Mouse (Mus musculus) adrenal gland (tissue): ENCODE measurements around the gene Zfp428.

Experiments
- intact Hi-C: fragments of 180-260 bp; cut with DNase I; formaldehyde crosslinking; loops from one replicate; pipeline ENCODE4 v1.15.1; 2025
- long read RNA-seq, 2 experiments: library from polyadenylated mRNA; unstranded; transcript quantifications; one replicate each; pipeline ENCODE4 v2.0.0; 2020; ENCODE audit warnings: borderline replicate concordance in 1 of 2; ENCODE audit not compliant: insufficient replicate concordance in 1 of 2

Gene Zfp428
- long read RNA-seq, experiment 1, partial matches to known transcripts, result 0 of 4 reads
- long read RNA-seq, experiment 1, other reads (novel, unspliced or antisense), result 2 of 4 reads
- long read RNA-seq, experiment 2, transcript Zfp428-201 (3 exons, 1,182 nt), result major isoform, 5 of 9 reads
- long read RNA-seq, experiment 2, partial matches to known transcripts, result 0 of 9 reads
- long read RNA-seq, experiment 2, other reads (novel, unspliced or antisense), result 2 of 9 reads

- intact Hi-C loops, result loop anchor here (2.0 kb wide), 1 partner anchor 22 kb away; no protein-coding TSS in a partner anchor
Measured at GRCm38 (mm10) chr7:24506838-24507725, at the start of gene Zfp428. Gene Zfp428 (plus strand): TSS chr7:24507006.

GRCm38 (mm10) chr7:24457726-24458370, 49.0 kb upstream of the Zfp428 start:
- intact Hi-C loops, result no loop called here

- intact Hi-C loops, result no loop called here
Measured at GRCm38 (mm10) chr7:24459440-24459839, 47.4 kb upstream of the Zfp428 start.

- intact Hi-C loops, result no loop called here
Measured at GRCm38 (mm10) chr7:24459843-24460242, 47.0 kb upstream of the Zfp428 start.

DNA sequence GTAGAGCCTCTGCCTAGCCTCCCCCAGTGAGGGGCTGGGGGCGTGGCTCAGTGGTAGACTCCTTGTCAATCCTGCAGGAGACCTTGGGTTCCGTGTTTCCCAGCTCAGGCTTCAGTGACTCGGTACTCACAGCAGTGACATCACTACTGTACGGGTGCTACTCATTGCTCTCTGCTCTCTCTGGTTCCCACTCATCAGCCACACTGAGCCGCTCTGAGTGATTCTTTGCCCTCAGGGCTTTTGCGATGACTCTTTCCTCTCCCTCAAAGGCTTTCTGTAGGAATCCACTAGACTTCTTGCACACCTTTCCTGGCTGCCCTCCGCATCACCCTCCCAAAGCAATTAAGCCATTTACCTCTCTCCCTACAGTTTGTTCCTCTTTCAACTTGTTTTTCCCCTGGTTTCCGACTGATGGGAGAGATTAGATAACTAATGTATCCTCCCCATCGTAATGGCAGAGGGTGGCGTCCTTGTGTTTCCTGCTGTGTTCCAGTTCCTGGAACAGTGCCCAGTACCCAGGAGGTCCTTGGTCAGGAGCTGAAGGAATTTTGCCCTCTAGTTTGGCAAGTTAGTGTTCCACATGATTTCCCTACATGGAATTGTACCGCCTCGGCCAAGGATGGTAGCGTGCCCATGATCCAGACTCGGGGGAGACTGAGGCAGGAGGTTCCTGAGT, 45.3 kb upstream of the Zfp428 start:
- intact Hi-C loops, result no loop called here

GRCm38 (mm10) chr7:24462388-24463319, 44.2 kb upstream of the Zfp428 start, which contains the start of gene Plaur:
Gene Plaur (plus strand): TSS chr7:24462484.
- intact Hi-C loops, result no loop called here

GRCm38 (mm10) chr7:24466835-24467234, 40.0 kb upstream of the Zfp428 start:
- intact Hi-C loops, result no loop called here

DNA sequence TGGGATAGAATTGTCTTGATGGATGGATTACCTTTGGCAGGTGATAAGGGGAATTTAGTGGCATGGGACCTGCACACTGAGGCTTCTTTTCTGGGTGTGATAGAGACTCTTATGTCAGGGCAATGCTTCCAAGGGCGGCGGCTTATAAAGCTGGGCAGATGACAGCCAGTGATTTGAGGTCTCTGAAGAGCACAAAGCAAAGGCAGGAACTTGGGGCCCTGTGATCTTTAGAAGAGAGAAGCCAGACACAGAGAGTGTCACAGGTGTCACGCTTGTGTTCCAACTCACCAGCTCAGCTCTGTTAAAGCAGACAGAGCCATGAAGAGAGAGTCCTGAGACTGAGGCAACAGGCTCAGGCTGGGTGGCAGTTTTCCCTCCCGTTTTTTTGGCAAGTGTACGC, 38.9 kb upstream of the Zfp428 start:
- intact Hi-C loops, result no loop called here

GRCm38 (mm10) chr7:24469126-24469525, 37.7 kb upstream of the Zfp428 start:
- intact Hi-C loops, result no loop called here

- intact Hi-C loops, result no loop called here
Measured at GRCm38 (mm10) chr7:24470356-24470755, 36.5 kb upstream of the Zfp428 start.

DNA sequence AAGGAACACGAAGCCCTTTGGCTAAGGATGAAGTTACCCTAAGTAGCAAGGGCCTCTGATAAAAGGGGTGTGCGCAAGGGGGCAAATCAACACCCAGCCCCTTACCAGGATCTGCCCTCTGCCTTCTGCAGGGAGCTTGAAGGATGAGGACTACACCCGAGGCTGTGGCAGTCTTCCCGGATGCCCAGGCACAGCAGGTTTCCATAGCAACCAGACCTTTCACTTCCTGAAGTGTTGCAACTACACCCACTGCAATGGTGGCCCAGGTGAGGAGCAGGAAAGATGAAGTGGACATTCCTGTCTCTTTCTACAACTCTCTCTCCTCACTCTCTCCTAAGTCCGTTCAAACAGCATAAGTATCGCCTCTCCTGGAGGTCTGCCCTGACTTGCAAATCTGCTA, 34.4 kb upstream of the Zfp428 start:
- intact Hi-C loops, result no loop called here

DNA sequence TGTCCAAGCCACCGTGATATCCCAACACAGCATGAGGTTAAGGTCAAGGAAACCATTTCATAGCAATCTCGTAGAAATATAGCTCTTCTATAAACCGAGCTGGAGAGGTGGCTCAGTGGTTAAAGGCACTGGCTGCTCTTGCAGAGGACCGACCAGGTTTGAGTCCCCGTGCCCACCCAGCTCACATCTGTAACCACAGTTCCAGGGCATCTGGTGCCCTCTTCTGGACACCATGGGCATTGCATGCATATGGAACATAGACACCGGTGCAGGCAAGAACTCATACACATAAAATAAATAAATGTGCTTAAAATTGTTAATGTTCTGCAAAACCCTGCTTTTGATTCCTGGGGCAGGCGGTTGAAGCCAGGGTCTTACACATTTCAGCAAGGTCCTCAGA, 33.9 kb upstream of the Zfp428 start:
- intact Hi-C loops, result no loop called here

DNA sequence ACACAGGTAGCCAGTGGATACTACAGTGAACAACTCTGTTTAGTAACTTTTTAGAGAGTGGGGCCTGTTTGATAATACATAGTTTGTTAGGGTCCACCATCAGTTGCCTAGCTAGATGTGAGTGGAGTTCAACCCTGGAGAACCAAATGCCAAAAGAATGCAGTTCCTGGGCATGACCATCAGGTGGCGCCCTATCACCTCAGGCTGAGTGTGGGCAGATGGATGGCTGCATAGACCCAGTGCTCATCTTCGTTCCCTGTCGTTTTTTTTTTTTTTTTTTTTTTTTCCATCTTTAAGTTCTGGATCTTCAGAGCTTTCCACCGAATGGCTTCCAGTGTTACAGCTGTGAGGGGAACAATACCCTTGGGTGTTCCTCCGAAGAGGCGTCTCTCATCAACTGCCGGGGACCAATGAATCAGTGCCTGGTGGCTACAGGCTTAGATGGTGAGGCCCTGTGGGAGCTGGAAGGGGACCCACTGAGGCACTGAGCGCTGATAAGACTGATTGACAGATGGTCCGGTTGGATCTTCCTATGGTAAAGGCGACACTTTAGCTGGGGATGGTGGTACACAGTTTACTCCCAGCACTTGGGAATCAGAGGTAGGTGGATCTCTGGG, 32.8 kb upstream of the Zfp428 start:
- intact Hi-C loops, result no loop called here

DNA sequence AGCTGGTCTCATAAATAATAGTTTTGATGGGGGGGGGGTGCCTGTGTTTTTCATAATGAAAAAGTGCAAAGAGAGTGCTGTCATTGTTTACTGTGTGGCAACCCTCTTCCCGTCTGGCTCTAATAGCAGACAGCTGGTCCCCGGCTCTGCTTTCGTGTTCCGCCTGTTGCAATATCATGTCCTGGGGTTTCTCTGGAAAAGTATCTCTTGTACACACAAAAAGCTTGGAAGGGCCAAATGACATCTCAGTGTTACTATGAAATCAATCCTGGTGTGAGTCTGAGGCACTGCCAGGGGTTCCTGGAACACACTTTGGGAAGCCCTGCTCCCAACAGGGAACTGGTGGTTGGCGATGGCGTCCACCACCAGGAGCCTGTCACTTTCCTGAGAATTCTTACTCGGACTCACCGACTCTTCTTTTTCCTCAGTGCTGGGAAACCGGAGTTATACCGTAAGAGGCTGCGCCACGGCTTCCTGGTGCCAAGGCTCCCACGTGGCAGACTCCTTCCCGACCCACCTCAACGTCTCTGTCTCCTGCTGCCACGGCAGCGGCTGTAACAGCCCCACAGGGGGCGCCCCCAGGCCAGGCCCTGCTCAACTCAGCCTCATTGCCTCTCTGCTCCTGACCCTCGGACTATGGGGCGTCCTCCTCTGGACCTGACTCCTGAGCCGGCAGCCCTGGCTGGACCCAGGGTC, 31.8 kb upstream of the Zfp428 start:
- intact Hi-C loops, result loop anchor here (5.0 kb wide), 1 partner anchor 33 kb away; no protein-coding TSS in a partner anchor

GRCm38 (mm10) chr7:24476338-24476737, 30.5 kb upstream of the Zfp428 start:
- intact Hi-C loops, result loop anchor here (5.0 kb wide), 1 partner anchor 34 kb away; no protein-coding TSS in a partner anchor

DNA sequence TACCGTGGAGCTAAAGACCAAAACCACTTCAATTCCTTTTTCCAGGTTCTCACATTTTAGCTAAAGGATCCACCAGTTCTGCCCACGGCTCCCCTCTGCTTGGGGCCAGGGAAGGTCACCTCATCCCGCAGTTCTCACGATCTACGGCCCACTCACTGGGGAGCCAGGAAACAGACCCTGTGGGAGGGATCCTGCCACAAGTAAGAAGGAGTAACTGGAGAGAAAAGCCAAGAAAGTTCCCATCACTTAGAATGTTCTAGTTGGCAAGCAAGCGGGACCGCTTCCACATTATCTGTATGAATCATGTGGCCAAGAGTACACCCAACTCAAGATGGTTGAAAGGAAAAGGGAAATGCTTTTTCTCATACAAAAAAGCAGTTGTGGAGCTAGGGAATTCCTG, 29.9 kb upstream of the Zfp428 start:
- intact Hi-C loops, result loop anchor here (5.0 kb wide), 1 partner anchor 35 kb away; no protein-coding TSS in a partner anchor

DNA sequence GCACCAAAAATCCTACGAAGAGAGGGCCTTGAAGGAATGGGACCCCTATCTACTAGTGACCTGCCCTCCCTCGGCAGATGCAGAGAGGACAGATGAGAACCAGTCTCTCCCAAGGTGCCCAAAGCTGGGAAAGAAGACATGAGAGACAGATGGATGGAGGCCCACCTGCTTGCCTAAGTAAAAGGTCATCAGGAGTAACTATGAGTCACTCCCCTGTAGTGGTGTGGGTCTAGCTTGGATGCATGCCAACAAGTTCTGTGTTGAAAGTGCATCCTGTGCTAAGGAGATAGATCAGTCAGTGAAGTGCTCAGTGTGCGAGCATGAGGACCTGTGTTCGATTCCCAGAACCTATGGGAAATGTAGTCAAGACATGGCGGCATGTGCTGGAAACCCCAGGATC, 27.9 kb upstream of the Zfp428 start:
- intact Hi-C loops, result loop anchor here (5.0 kb wide), 1 partner anchor 37 kb away; no protein-coding TSS in a partner anchor

- intact Hi-C loops, result loop anchor here (5.0 kb wide), 1 partner anchor 37 kb away; no protein-coding TSS in a partner anchor
Measured at GRCm38 (mm10) chr7:24479685-24480084, 27.1 kb upstream of the Zfp428 start.
